Mouse (Mus musculus) brain, embryonic 14.5 days (tissue): ENCODE measurements around the gene Fv1.

ENCODE experiments used
- CTCF ChIP-seq: fragments of 200-500 bp; IDR thresholded peaks from 2 replicates; pipeline ENCODE4 v1.5.1; 2012; ENCODE audit warnings: inconsistent platforms, mild to moderate bottlenecking, moderate library complexity, borderline replicate concordance; ENCODE audit not compliant: insufficient read depth, insufficient read length; ENCODE audit errors: extremely low read depth
- POLR2A ChIP-seq: fragments of 200-500 bp; IDR thresholded peaks from 2 replicates; pipeline ENCODE4 v1.6.1; 2012; ENCODE audit warnings: mild to moderate bottlenecking, inconsistent platforms, borderline replicate concordance; ENCODE audit not compliant: poor library complexity, insufficient read depth, insufficient read length, severe bottlenecking; ENCODE audit errors: extremely low read depth

GRCm38 (mm10) chr4:147900452-147900851 lies 31.7 kb downstream of the Fv1 start:
- TF ChIP-seq CTCF: no peak
- TF ChIP-seq POLR2A: no peak
